Mouse (Mus musculus) midbrain, postnatal 0 days (tissue): ENCODE measurements around the gene Hectd1. TPM values are rescaled to one million over a fixed set of nuclear protein-coding genes. Genes with fewer than 3 reads are reported as not detected.
A peak's percentile ranks its signal among the peaks of the same experiment; 100 is the strongest.

Experiments used
- ATAC-seq: fragments of 200-750 bp; cut with Nextera tagmentation; 2 replicates; pipeline ENCODE4 v1.8.0; 2017; ENCODE audit warnings: moderate number of reproducible peaks, mild to moderate bottlenecking, moderate TSS enrichment, moderate library complexity; ENCODE audit not compliant: low FRiP score
- DNase-seq: peaks from one replicate; pipeline ENCODE4 v3.0.0-alpha.2; 2015; ENCODE audit warnings: low spot score
- H3K27ac ChIP-seq: fragments of 300-500 bp; sonication (generic); 2 replicates; pipeline ENCODE4 v1.5.1; 2014; ENCODE audit warnings: low read depth, mild to moderate bottlenecking, low read length, mixed read lengths
- H3K27me3 ChIP-seq: fragments of 300-500 bp; sonication (generic); 2 replicates; pipeline ENCODE4 v1.6.1; 2014; ENCODE audit warnings: low read length, control low read depth, mixed read lengths; ENCODE audit not compliant: insufficient read depth
- H3K36me3 ChIP-seq: fragments of 300-500 bp; sonication (generic); 2 replicates; pipeline ENCODE4 v1.6.1; 2014; ENCODE audit warnings: low read length, control low read depth, mixed read lengths; ENCODE audit not compliant: insufficient read depth
- H3K4me1 ChIP-seq: fragments of 300-500 bp; sonication (generic); 2 replicates; pipeline ENCODE4 v1.6.1; 2014; ENCODE audit warnings: mild to moderate bottlenecking, control low read depth, antibody characterized with exemption, low read length, mixed read lengths; ENCODE audit not compliant: insufficient read depth
- H3K4me2 ChIP-seq: fragments of 300-500 bp; sonication (generic); 2 replicates; pipeline ENCODE4 v1.6.1; 2014; ENCODE audit warnings: low read depth, mild to moderate bottlenecking, low read length, mixed read lengths; ENCODE audit not compliant: poor library complexity, severe bottlenecking
- H3K4me3 ChIP-seq: fragments of 300-500 bp; sonication (generic); 2 replicates; pipeline ENCODE4 v1.5.1; 2014; ENCODE audit warnings: low read depth, mild to moderate bottlenecking, low read length, moderate library complexity
- H3K9ac ChIP-seq: fragments of 300-500 bp; sonication (generic); replicated peaks from 2 replicates; pipeline ENCODE4 v1.6.1; 2014; ENCODE audit warnings: mild to moderate bottlenecking, low read length, moderate library complexity, mixed read lengths; ENCODE audit not compliant: poor library complexity, severe bottlenecking
- H3K9me3 ChIP-seq: fragments of 300-500 bp; sonication (generic); 2 replicates; pipeline ENCODE4 v1.6.1; 2016; ENCODE audit warnings: low read length, control low read depth
- CTCF ChIP-seq: IDR thresholded peaks from 2 replicates; pipeline ENCODE4 v1.5.1; 2016; ENCODE audit warnings: antibody characterized with exemption, mild to moderate bottlenecking
- WGBS: fragments of 180-500 bp; shearing (Covaris S2); extraction: QIAGEN DNeasy Blood & Tissue Kit; methylation state at CpG from one replicate; pipeline ENCODE4 v1.1.7; 2014; 5-methylcytosine and 5-hydroxymethylcytosine counted together
- polyA plus RNA-seq: library from polyadenylated mRNA; unstranded; fragments of >200 nt; fragmentation: Nextera tagmentation; extraction: Ambion mirVana; gene quantifications from 2 replicates; pipeline ENCODE4 v1.2.1, GENCODE M21; 2015
- total RNA-seq: library from RNA; depleted of rRNA; stranded (reverse); fragments of >200 nt; gene quantifications from 2 replicates; pipeline ENCODE4 v1.2.3, GENCODE M21; 2014; rRNA removed

The Hectd1 gene
- total and polyA plus RNA-seq, 2 experiments from 2014 or later: 29.5 to 75.7 TPM

DNA sequence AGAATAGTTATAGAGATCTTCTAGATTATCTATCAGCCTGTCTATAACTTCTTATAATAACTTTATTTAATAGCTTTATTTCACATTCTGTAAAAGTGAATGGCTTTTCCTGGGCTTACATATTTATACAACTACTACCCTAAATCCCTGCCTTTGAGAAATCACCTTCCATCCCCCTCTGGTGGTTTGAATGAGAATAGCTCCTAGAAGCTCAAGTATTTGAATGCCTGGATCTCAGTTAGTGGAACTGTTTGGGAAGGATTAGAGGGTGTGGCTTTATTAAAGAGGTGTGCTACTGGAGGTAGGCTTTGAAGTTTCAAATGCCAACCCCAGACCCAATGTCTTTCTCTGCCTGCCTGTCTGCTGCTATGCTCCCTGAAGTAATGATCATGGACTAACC is 127.6 kb downstream of the Hectd1 start:
- Histone ChIP-seq H3K4me2 (no peak overlapping the region), H3K9ac (no peak overlapping the region), H3K27ac (no peak overlapping the region), H3K4me3 (no peak overlapping the region), H3K9me3 (no peaks in the 10 kb centered on the region), H3K36me3 (no peaks in the 10 kb centered on the region), H3K4me1 (no peaks in the 10 kb centered on the region), H3K27me3 (no peaks in the 10 kb centered on the region)
- DNase-seq (no peak), ATAC-seq (no peak)
- peak; percentile 21; the same call in 1 of the 2 replicates for TF ChIP-seq CTCF

DNA sequence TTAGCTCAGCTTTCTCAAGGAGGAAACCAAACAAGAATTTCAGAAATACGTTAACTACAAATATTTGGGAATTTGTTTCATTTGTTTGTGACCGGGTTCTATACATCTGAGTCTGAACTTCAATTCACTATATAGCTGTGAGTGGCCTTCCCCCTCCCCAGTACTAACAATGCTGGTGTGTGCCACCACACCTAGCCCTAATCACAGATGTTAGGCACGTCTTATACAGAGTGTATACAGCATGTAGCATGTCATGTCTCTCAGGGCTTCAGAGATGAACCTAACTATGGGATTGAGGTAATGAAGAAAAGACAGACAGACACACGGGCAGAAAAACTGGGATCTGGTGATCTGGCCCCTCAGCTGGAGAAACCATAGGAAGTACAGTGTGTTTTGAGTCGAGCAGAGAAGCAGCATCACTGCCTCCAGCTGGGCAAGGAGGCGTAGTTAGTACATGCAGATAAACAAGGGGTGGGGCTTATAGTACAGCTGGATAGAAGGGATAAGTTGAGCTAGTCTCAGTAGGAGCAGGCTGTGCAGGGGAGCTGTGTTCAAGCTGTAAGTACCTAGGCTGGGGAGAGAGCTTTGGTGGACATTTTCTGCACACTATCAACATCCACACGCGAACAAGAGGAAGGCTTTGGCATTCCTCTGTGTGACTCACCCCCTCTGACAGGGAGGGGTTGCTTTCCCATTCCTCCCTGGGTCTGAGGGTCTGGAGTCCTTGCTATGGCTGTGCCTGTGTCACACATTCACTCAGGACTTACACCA is 129.5 kb downstream of the Hectd1 start:
- no peak for DNase-seq

DNA sequence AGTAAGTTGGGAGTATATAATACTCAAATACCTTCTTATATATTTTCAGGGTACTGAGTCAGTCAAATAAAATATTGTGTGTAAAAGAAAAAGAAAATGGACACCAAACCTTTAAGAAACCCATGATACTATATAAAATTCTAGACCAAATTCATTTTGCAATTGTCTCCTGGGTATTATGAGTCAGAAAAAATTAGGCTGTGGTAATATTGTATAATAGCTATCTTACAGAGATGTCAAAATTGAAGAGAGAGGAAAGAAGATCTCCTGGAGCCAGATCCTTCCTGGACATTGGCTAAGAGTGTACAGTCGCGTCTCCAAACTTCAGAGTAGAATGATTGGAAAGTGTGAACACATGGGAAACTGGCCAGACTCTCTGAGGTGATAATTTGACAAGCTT is 133.2 kb downstream of the Hectd1 start:
- Histone ChIP-seq H3K9ac (no peak overlapping the region), H3K9me3 (no peaks in the 10 kb centered on the region), H3K4me2 (no peak overlapping the region), H3K4me3 (no peak overlapping the region), H3K27ac (no peak overlapping the region), H3K36me3 (no peaks in the 10 kb centered on the region), H3K27me3 (no peaks in the 10 kb centered on the region), H3K4me1 (no peaks in the 10 kb centered on the region)
- no peak for TF ChIP-seq CTCF
- WGBS: 97% methylated on average over 2 of the region's 2 CpGs
- ATAC-seq: no peak
- no peak for DNase-seq

More for the DNA sequence above, 129.5 kb downstream of the Hectd1 start:
- no peaks in the 10 kb centered on the region for H3K27me3 ChIP-seq
- WGBS: 59% methylated on average over 8 of the region's 8 CpGs
- no peaks in the 10 kb centered on the region for H3K36me3 ChIP-seq
- ATAC-seq: peak; percentile 39; the same call in 1 of the 2 replicates
- no peak overlapping the region for H3K4me3 ChIP-seq
- no peak overlapping the region for H3K4me2 ChIP-seq
- no peak for TF ChIP-seq CTCF
- H3K4me1 ChIP-seq: no peaks in the 10 kb centered on the region
- H3K9me3 ChIP-seq: no peaks in the 10 kb centered on the region
- no peak overlapping the region for H3K9ac ChIP-seq
- no peak overlapping the region for H3K27ac ChIP-seq

DNA sequence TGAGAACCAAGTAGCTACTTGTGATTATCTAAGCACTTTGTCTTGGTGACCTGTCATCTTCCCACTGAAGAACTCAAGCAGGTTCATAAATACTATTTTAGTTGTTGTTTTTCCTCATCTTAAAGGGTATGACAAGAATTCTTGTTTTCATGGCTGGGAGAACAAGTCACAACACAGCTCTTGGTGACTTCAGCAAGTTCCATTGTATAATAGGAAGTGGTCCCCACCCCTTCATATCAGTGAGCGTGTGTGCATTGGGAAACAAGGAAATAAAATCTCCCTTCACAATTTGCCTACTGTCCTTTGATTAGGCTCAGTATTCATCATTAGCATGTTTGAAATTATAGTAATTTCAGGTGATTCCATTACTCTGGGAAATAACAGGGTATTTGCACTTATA is 134.4 kb downstream of the Hectd1 start:
- Histone ChIP-seq H3K4me1 (no peaks in the 10 kb centered on the region), H3K4me2 (no peak overlapping the region), H3K27me3 (no peaks in the 10 kb centered on the region), H3K9ac (no peak overlapping the region), H3K9me3 (no peaks in the 10 kb centered on the region), H3K27ac (no peak overlapping the region), H3K4me3 (no peak overlapping the region), H3K36me3 (no peaks in the 10 kb centered on the region)
- WGBS: 89% methylated on average over 1 of the region's 1 CpGs
- no peak for ATAC-seq
- no peak for TF ChIP-seq CTCF
- no peak for DNase-seq

DNA sequence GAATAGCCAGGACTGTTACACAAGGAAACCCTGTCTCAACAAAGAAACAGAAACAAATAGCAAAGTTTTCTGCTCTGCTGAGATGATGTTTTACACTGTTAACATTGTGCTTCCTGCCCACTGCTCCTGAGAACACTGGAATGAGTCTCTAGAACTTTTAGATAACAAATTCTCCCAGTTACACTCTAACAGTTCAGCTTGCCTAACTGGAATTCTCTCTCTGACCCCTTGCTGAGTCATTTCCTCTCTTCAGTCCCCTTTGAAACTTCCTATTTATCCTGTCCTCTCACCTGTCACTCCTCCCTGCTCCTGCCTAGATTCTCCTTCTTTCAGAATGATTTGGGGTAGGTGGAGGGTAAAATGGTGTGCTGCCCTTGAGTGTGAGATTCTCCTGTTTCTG is 135.2 kb downstream of the Hectd1 start:
- Histone ChIP-seq H3K4me1 (0 out of 2 replicates have a peak, but pooled peaks cover 3% of the 10 kb centered on the region), H3K9me3 (no peaks in the 10 kb centered on the region), H3K4me3 (no peak overlapping the region), H3K4me2 (no peak overlapping the region), H3K36me3 (no peaks in the 10 kb centered on the region), H3K27ac (no peak overlapping the region), H3K9ac (no peak overlapping the region), H3K27me3 (no peaks in the 10 kb centered on the region)
- no peak for ATAC-seq
- no peak for DNase-seq
- TF ChIP-seq CTCF: no peak

Other genes starting within 250 kb of the Hectd1 start
- gene Coch, start 236.2 kb downstream of the Hectd1 start, total RNA-seq: 24.9 and 31.6 TPM in 2 replicates
- 20.3 and 22.2 TPM in 2 replicates for gene Coch, start 236.2 kb downstream of the Hectd1 start, polyA plus RNA-seq
- 39.5 and 54.2 TPM in 2 replicates for gene Ap4s1, start 138.5 kb downstream of the Hectd1 start, total RNA-seq
- 67.5 and 74.0 TPM in 2 replicates for gene Ap4s1, start 138.5 kb downstream of the Hectd1 start, polyA plus RNA-seq
- gene Strn3, start 137.6 kb downstream of the Hectd1 start, total RNA-seq: 57.0 and 70.7 TPM in 2 replicates
- 24.7 and 28.3 TPM in 2 replicates for gene Strn3, start 137.6 kb downstream of the Hectd1 start, polyA plus RNA-seq
- gene Heatr5a, start 141.8 kb upstream of the Hectd1 start, total RNA-seq: 17.7 and 25.3 TPM in 2 replicates
- 2.6 and 3.3 TPM in 2 replicates for gene Heatr5a, start 141.8 kb upstream of the Hectd1 start, polyA plus RNA-seq
- 11.6 and 23.8 TPM in 2 replicates for gene Dtd2, start 177.0 kb upstream of the Hectd1 start, total RNA-seq
- 31.1 and 33.2 TPM in 2 replicates for gene Dtd2, start 177.0 kb upstream of the Hectd1 start, polyA plus RNA-seq
- gene Gpr33, start 198.5 kb upstream of the Hectd1 start, total RNA-seq: not detected in 2 replicates
- not detected in 2 replicates for gene Gpr33, start 198.5 kb upstream of the Hectd1 start, polyA plus RNA-seq